Mouse (Mus musculus): Measurements from ENCODE around the gene Ppm1a.

DNA sequence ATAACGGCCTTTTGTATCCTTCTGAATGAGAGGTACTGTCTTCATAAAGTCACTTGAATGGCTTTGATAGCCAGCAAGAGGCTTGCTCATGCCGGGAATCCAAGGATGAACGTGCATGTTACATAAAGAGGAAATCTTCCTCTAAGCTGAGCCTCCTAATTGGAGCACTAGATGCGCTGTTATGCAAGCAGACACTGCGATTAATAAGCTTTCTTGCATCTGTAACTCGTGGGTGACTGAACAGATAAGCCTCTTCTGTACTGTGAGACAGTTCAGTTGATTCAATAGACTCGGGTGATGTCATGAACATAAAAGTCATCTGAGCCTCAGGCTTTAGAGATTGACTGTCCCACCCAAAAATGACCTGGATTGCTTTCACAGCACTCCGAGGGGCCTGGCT is 73.1 kb downstream of the Ppm1a start:
- TF ChIP-seq CTCF (IDR thresholded peaks at IDR 0.05; ENCODE audit: low read depth, low read length) (no peak), POLR2A (IDR thresholded peaks at IDR 0.05; ENCODE audit: extremely low read depth, insufficient read depth, low read length) (no peak)
